Mouse (Mus musculus): ENCODE data around the gene Sytl3.

DNA sequence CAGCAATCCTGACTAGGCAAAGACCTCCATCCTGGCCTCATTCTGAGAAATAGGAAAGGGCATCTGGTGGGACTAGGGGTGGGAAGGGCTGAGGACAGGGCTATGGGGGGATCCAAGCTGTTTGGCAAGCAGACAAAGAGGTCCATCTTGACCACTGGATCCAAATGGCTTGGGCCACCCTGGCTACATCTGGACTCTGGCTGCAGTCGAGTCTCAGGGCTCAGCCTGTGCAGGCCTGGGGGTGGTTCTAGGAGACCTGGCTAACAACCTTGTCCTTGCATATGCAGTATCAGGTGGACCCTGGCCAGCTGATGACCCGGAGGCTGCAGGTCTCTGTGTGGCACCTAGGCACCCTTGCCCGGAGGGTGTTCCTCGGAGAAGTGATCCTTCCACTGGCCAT lies 73.8 kb downstream of the Sytl3 start:
- no peak for TF ChIP-seq CTCF (IDR thresholded peaks at IDR 0.05; ENCODE audit: control insufficient read depth, insufficient read depth, low read length)
- TF ChIP-seq POLR2A (IDR thresholded peaks at IDR 0.05; ENCODE audit: borderline replicate concordance, control insufficient read depth, low read depth, low read length) = no peak

All from bone marrow, adult 2 months (tissue).